Mouse (Mus musculus): ENCODE measurements around the gene Cxcr1.

The Cxcr1 gene

GRCm38 (mm10) chr1:74149106-74149885 lies 45.1 kb downstream of the Cxcr1 start:
- no peak for ATAC-seq (ENCODE audit: insufficient number of reproducible peaks, low FRiP score, low TSS enrichment)

Data from cerebellum, adult (tissue).